Mouse (Mus musculus): ENCODE data around the gene Fam135a. TPM values are rescaled to one million over a fixed set of nuclear protein-coding genes. Genes with fewer than 3 reads are reported as not detected.

The Fam135a gene
- total and polyA plus RNA-seq, 3 experiments, result not detected

DNA sequence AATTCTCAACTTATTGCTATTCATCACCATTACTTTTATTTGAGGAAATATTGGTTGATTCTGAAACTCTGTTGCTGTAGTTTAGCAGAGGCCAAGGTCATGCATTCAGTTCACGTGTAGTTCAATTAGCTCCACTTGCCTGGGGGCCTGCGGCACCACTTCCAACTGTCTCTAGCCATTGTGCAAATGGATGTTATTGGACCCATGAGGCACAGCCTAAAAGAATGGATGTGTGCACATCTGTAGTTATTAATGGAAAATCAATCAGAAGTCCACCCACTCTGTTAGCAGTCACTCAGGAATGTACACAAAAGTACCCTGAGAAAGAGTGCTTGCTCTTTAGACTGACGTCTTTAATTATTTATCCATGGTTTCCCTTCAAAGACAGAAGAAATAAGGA, 24.5 kb upstream of the Fam135a start:
- TF ChIP-seq TCF12 (IDR thresholded peaks at IDR 0.05; ENCODE audit: low read depth, low read length) (no peak), ZKSCAN1 (IDR thresholded peaks at IDR 0.05; ENCODE audit: low read depth, low read length) (no peak), ETS1 (IDR thresholded peaks at IDR 0.05; ENCODE audit: low read depth, low read length) (no peak), RAD21 (IDR thresholded peaks at IDR 0.05; ENCODE audit: low read depth, low read length) (no peak)
- no peaks in the 10 kb centered on the region for H3K9me3 ChIP-seq (replicated peaks; ENCODE audit: insufficient read depth, low read length)
- H3K27me3 ChIP-seq (ENCODE audit: control insufficient read depth in 1 of 2, insufficient read depth in 2 of 2, low read length in 2 of 2), result no peaks in the 10 kb centered on the region
- no peaks in the 10 kb centered on the region for H3K4me1 ChIP-seq (ENCODE audit: control insufficient read depth in 1 of 2, insufficient read depth in 2 of 2, low read length in 2 of 2)
- no peak overlapping the region for H3K4me3 ChIP-seq (ENCODE audit: control insufficient read depth in 1 of 2, insufficient read depth in 1 of 2, low read depth in 2 of 2, low read length in 2 of 2)
- no peaks in the 10 kb centered on the region for H3K79me2 ChIP-seq (ENCODE audit: control insufficient read depth, insufficient read depth, low read length, poor library complexity)
- H3K9ac ChIP-seq (ENCODE audit: control insufficient read depth, low read depth, low read length, poor library complexity, severe bottlenecking), result no peak overlapping the region
- no peaks in the 10 kb centered on the region for H3K36me3 ChIP-seq (ENCODE audit: control insufficient read depth in 1 of 2, insufficient read depth in 2 of 2, low read length in 2 of 2)
- no peak for DNase-seq (ENCODE audit: low read depth, low spot score)
- no peak overlapping the region for H3K27ac ChIP-seq (ENCODE audit: control insufficient read depth, low read depth, low read length)

DNA sequence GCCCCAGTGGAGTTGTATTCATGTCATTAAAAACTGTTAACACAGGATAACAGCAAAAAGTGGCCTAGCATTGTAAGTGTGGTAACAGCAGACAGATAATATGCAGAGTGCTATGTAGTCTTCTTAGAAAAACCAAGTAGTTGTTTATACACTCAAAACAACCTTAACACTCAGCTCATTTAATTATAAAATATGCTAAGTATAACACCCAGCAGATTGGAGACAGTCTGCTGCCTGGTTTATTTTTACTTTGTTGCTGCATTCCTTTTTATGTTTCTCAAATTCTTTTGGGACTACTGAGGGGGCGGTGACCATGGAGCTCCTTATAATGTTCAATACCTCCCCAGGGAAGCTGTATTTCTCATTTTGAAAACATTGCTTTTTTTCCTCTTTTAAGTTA, 22.4 kb upstream of the Fam135a start:
- no peaks in the 10 kb centered on the region for H3K36me3 ChIP-seq (ENCODE audit: control insufficient read depth in 1 of 2, insufficient read depth in 2 of 2, low read length in 2 of 2)
- TF ChIP-seq SIN3A (IDR thresholded peaks at IDR 0.05; ENCODE audit: low read length), result no peak
- no peak for TF ChIP-seq ELF1 (IDR thresholded peaks at IDR 0.05; ENCODE audit: low read depth, low read length)
- TF ChIP-seq EP300 (IDR thresholded peaks at IDR 0.05; ENCODE audit: low read depth in 1 of 2, low read length in 2 of 2), result no peak
- no peak for TF ChIP-seq GABPA (IDR thresholded peaks at IDR 0.05; ENCODE audit: low read depth, low read length)
- no peak for TF ChIP-seq MYC (IDR thresholded peaks at IDR 0.05; ENCODE audit: low read depth, low read length)
- no peak for TF ChIP-seq TAL1 (IDR thresholded peaks at IDR 0.05; ENCODE audit: low read length)
- no peak for TF ChIP-seq JUND (IDR thresholded peaks at IDR 0.05; ENCODE audit: low read depth, low read length)
- no peaks in the 10 kb centered on the region for H3K79me2 ChIP-seq (ENCODE audit: control insufficient read depth, insufficient read depth, low read length, poor library complexity)
- DNase-seq (ENCODE audit: low read depth, low spot score), result no peak
- H3K4me1 ChIP-seq (ENCODE audit: control insufficient read depth in 1 of 2, insufficient read depth in 2 of 2, low read length in 2 of 2), result no peaks in the 10 kb centered on the region
- no peak overlapping the region for H3K4me3 ChIP-seq (ENCODE audit: control insufficient read depth in 1 of 2, insufficient read depth in 1 of 2, low read depth in 2 of 2, low read length in 2 of 2)
- H3K9ac ChIP-seq (ENCODE audit: control insufficient read depth, low read depth, low read length, poor library complexity, severe bottlenecking), result no peak overlapping the region
- no peaks in the 10 kb centered on the region for H3K9me3 ChIP-seq (replicated peaks; ENCODE audit: insufficient read depth, low read length)
- H3K27me3 ChIP-seq (ENCODE audit: control insufficient read depth in 1 of 2, insufficient read depth in 2 of 2, low read length in 2 of 2), result no peaks in the 10 kb centered on the region
- no peak overlapping the region for H3K27ac ChIP-seq (ENCODE audit: control insufficient read depth, low read depth, low read length)

DNA sequence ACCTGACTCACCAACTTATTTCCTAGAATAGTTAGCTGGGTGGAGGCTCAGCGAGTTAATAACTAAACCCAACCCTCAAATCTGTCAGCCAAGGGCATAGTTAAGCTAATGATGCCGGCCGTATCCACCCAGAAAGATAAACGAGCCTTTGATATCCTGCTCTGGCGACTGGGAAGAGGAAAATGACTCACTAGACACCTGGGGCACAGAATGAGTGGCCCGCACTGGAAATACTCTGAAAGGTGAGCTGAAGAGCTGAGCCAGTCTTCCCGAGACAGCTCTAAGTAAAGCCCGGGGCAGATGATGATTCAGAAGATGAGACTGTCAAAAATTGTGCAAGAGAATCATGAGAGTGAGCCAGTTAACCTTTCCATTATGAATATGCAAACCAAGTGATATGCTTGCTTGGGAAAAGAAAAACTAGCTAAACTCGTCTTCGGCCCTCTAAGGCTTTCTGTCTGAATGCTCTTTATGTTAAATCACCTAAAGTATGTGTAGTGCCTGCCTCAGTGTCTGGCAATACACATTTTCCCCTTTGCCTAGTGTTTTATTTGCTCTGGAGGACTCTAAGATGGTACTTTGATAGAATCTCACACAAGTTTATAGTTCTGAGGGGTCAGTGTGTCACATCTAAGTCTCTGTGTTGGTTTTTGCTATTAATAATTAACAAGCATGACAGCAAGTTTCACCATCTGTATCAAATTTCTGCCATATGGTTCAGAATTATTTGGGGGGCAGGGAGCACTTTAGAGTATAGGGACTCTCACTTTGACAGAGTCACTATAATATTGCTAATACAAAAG, 8.0 kb upstream of the Fam135a start:
- Histone ChIP-seq H3K79me2 (ENCODE audit: control insufficient read depth, insufficient read depth, low read length, poor library complexity) (no peaks in the 10 kb centered on the region), H3K27me3 (ENCODE audit: control insufficient read depth in 1 of 2, insufficient read depth in 2 of 2, low read length in 2 of 2) (no peaks in the 10 kb centered on the region; a peak in 1 of 4 replicates), H3K36me3 (ENCODE audit: control insufficient read depth in 1 of 2, insufficient read depth in 2 of 2, low read length in 2 of 2) (no peaks in the 10 kb centered on the region), H3K4me1 (ENCODE audit: control insufficient read depth in 1 of 2, insufficient read depth in 2 of 2, low read length in 2 of 2) (no peaks in the 10 kb centered on the region), H3K27ac (ENCODE audit: control insufficient read depth, low read depth, low read length) (no peak overlapping the region), H3K9ac (ENCODE audit: control insufficient read depth, low read depth, low read length, poor library complexity, severe bottlenecking) (no peak overlapping the region), H3K9me3 (replicated peaks; ENCODE audit: insufficient read depth, low read length) (no peaks in the 10 kb centered on the region), H3K4me3 (ENCODE audit: control insufficient read depth in 1 of 2, insufficient read depth in 1 of 2, low read depth in 2 of 2, low read length in 2 of 2) (no peak overlapping the region)
- TF ChIP-seq ZC3H11A (IDR thresholded peaks at IDR 0.05; ENCODE audit: low read depth, low read length), result no peak
- TF ChIP-seq USF1 (IDR thresholded peaks at IDR 0.05; ENCODE audit: low read depth, low read length), result no peak
- no peak for TF ChIP-seq JUND (IDR thresholded peaks at IDR 0.05; ENCODE audit: low read depth, low read length)
- TF ChIP-seq MAX (IDR thresholded peaks at IDR 0.05; ENCODE audit: low read length), result no peak
- TF ChIP-seq SMC3 (IDR thresholded peaks at IDR 0.05; ENCODE audit: low read depth, low read length), result no peak
- no peak for TF ChIP-seq MAZ (IDR thresholded peaks at IDR 0.05; ENCODE audit: low read depth, low read length)
- TF ChIP-seq ELF1 (IDR thresholded peaks at IDR 0.05; ENCODE audit: low read depth, low read length), result no peak
- no peak for TF ChIP-seq TBP (IDR thresholded peaks at IDR 0.05; ENCODE audit: low read depth, low read length)
- TF ChIP-seq GATA1 (IDR thresholded peaks at IDR 0.05; ENCODE audit: low read depth, low read length), result no peak
- TF ChIP-seq SIN3A (IDR thresholded peaks at IDR 0.05; ENCODE audit: low read length), result no peak
- no peak for TF ChIP-seq EP300 (IDR thresholded peaks at IDR 0.05; ENCODE audit: low read depth in 1 of 2, low read length in 2 of 2)
- TF ChIP-seq POLR2AphosphoS2 (IDR thresholded peaks at IDR 0.05; ENCODE audit: low read length), result no peak
- TF ChIP-seq MYB (IDR thresholded peaks at IDR 0.05; ENCODE audit: low read depth, low read length), result no peak
- no peak for DNase-seq (ENCODE audit: low read depth, low spot score)
